Mouse (Mus musculus) lung, postnatal 0 days (tissue): ENCODE results near the gene Cript. TPM values are rescaled to one million over a fixed set of nuclear protein-coding genes. Genes with fewer than 3 reads are reported as not detected.
A peak's percentile ranks its signal among the peaks of the same experiment; 100 is the strongest.

Experiments used
- ATAC-seq: fragments of 200-750 bp; cut with Nextera tagmentation; 2 replicates; pipeline ENCODE4 v1.8.0; 2017; ENCODE audit warnings: moderate library complexity
- DNase-seq: peaks from one replicate; pipeline ENCODE4 v3.0.0-alpha.2; 2016; ENCODE audit warnings: low spot score
- H3K27ac ChIP-seq: fragments of 300-500 bp; sonication (generic); 2 replicates; pipeline ENCODE4 v1.5.1; 2014; ENCODE audit warnings: antibody characterized with exemption, mild to moderate bottlenecking, low read length, mixed read lengths
- H3K27me3 ChIP-seq: fragments of 300-500 bp; sonication (generic); replicated peaks from 2 replicates; pipeline ENCODE4 v1.6.1; 2014; ENCODE audit warnings: low read length, mixed read lengths; ENCODE audit not compliant: insufficient read depth
- H3K36me3 ChIP-seq: fragments of 300-500 bp; sonication (generic); 2 replicates; pipeline ENCODE4 v1.6.1; 2014; ENCODE audit warnings: low read length, mixed read lengths; ENCODE audit not compliant: insufficient read depth
- H3K4me1 ChIP-seq: fragments of 300-500 bp; sonication (generic); 2 replicates; pipeline ENCODE4 v1.6.1; 2014; ENCODE audit warnings: antibody characterized with exemption, low read depth, low read length, mixed read lengths; ENCODE audit not compliant: insufficient read depth
- H3K4me2 ChIP-seq: fragments of 300-500 bp; sonication (generic); replicated peaks from 2 replicates; pipeline ENCODE4 v1.6.1; 2014; ENCODE audit warnings: low read depth, mild to moderate bottlenecking, low read length, moderate library complexity, mixed read lengths
- H3K4me3 ChIP-seq: fragments of 300-500 bp; sonication (generic); 2 replicates; pipeline ENCODE4 v1.5.1; 2014; ENCODE audit warnings: low read depth, low read length
- H3K9ac ChIP-seq: fragments of 300-500 bp; sonication (generic); replicated peaks from 2 replicates; pipeline ENCODE4 v1.6.1; 2014; ENCODE audit warnings: low read depth, mild to moderate bottlenecking
- H3K9me3 ChIP-seq: fragments of 300-500 bp; sonication (generic); 2 replicates; pipeline ENCODE4 v1.6.1; 2016; ENCODE audit warnings: low read length, mixed read lengths
- CTCF ChIP-seq: IDR thresholded peaks from 2 replicates; pipeline ENCODE4 v1.5.1; 2016; ENCODE audit warnings: antibody characterized with exemption, mild to moderate bottlenecking
- EP300 ChIP-seq: IDR thresholded peaks from 2 replicates; pipeline ENCODE4 v1.6.1; 2016; ENCODE audit warnings: antibody characterized with exemption, mild to moderate bottlenecking, control low read depth
- WGBS: fragments of 180-500 bp; shearing (Covaris S2); extraction: QIAGEN DNeasy Blood & Tissue Kit; methylation state at CpG from one replicate; pipeline ENCODE4 v1.1.7; 2014; 5-methylcytosine and 5-hydroxymethylcytosine counted together
- polyA plus RNA-seq: library from polyadenylated mRNA; unstranded; fragments of >200 nt; fragmentation: Nextera tagmentation; extraction: Ambion mirVana; gene quantifications from 2 replicates; pipeline ENCODE4 v1.2.1, GENCODE M21; 2015

The Cript gene
- polyA plus RNA-seq, 1 experiment from 2014 or later = 164 TPM

DNA sequence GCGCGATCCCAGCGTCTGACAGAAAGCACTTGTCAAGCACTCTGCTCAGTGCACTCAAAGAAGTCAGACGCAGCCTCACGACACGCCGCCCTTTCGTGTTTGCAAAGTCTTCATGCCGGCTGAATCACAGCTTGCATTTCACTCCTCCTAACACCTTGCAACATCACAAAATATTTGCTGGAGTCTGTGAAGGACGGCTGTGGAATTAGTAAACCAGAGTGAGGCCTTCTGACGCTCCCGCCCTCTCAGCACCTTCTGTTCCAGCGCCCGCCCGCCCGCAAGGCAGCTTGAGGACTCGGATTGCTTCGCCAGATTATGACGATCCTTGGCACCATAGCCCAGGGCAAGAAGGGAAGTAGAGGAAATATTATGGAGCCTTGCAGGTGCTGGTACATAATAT is 16.4 kb downstream of the Cript start:
- Histone ChIP-seq H3K27ac (no peak overlapping the region), H3K27me3 (no peaks in the 10 kb centered on the region), H3K36me3 (0 out of 2 replicates have a peak, but pooled peaks cover 8% of the 10 kb centered on the region), H3K4me3 (no peak overlapping the region), H3K9me3 (no peaks in the 10 kb centered on the region), H3K9ac (no peak overlapping the region), H3K4me2 (no peak overlapping the region), H3K4me1 (0 out of 2 replicates have a peak, but pooled peaks cover 4% of the 10 kb centered on the region)
- DNase-seq (peak; percentile 93), ATAC-seq (peak; percentile 94)
- 43% methylated on average over 19 of the region's 19 CpGs for WGBS
- TF ChIP-seq CTCF (no peak), EP300 (no peak; the same call in none of the 2 replicates)

GRCm38 (mm10) chr17:87044364-87044763 is 19.0 kb downstream of the Cript start:
- 2% methylated on average over 15 of the region's 15 CpGs for WGBS
- no peaks in the 10 kb centered on the region for H3K36me3 ChIP-seq
- no peak overlapping the region for H3K27ac ChIP-seq
- no peak overlapping the region for H3K9ac ChIP-seq
- H3K4me2 ChIP-seq = no peak overlapping the region
- no peak overlapping the region for H3K4me3 ChIP-seq
- no peaks in the 10 kb centered on the region for H3K27me3 ChIP-seq
- H3K4me1 ChIP-seq = 0 out of 2 replicates have a peak, but pooled peaks cover 4% of the 10 kb centered on the region
- DNase-seq = peak; percentile 96
- H3K9me3 ChIP-seq = no peaks in the 10 kb centered on the region
- TF ChIP-seq EP300 = no peak
- peak; percentile 100 for TF ChIP-seq CTCF
- peak; percentile 73 for ATAC-seq

DNA sequence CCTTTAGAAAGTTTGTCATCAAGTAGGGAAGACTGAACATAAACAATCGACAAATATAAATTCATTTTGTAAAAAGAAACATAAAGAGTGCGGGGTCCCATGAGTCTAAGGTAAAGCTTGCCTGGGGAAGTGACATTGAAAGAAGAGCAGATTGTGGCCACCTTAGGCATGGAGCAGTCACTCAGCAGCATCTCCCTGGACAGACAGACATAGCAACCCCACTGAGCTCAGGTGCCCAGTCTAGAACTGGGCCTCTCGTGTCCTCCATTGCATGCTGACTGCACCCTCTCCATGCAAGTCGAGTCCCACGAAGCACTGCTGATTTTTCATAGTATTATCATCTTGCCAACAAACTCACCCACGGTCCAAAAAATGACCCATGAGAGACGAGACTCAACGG is 19.4 kb downstream of the Cript start:
- Histone ChIP-seq H3K4me2 (no peak overlapping the region), H3K9ac (no peak overlapping the region), H3K4me3 (no peak overlapping the region), H3K9me3 (no peaks in the 10 kb centered on the region), H3K27ac (no peak overlapping the region), H3K27me3 (no peaks in the 10 kb centered on the region), H3K36me3 (no peaks in the 10 kb centered on the region), H3K4me1 (0 out of 2 replicates have a peak, but pooled peaks cover 4% of the 10 kb centered on the region)
- ATAC-seq (no peak), DNase-seq (no peak)
- 78% methylated on average over 8 of the region's 8 CpGs for WGBS
- no peak for TF ChIP-seq CTCF
- TF ChIP-seq EP300 = no peak

DNA sequence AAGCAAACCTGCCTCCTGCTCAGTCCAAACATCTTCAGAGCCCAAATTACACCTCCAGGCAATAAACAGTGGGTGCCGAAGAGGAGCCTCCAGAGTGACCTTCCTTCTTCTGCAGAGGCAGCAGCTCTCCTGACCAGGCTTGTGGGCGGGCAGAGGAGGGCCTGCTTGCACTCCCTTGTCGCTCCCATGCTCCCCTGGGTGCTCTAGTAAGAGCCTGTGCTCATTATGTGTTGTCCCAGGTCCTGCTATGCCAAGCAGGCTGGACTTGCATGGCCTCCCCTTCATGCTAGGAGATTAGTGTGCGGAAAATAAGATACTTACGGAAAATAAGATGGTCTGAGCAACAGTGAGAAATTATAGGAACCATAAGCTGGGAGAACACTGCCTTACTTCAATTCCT is 24.3 kb downstream of the Cript start:
- WGBS = 63% methylated on average over 5 of the region's 5 CpGs
- Histone ChIP-seq H3K4me2 (no peak overlapping the region), H3K4me3 (no peak overlapping the region), H3K4me1 (no peaks in the 10 kb centered on the region), H3K36me3 (no peaks in the 10 kb centered on the region), H3K27me3 (no peaks in the 10 kb centered on the region), H3K9me3 (no peaks in the 10 kb centered on the region), H3K27ac (no peak overlapping the region), H3K9ac (no peak overlapping the region)
- DNase-seq (no peak), ATAC-seq (no peak)
- TF ChIP-seq CTCF (no peak), EP300 (no peak)

DNA sequence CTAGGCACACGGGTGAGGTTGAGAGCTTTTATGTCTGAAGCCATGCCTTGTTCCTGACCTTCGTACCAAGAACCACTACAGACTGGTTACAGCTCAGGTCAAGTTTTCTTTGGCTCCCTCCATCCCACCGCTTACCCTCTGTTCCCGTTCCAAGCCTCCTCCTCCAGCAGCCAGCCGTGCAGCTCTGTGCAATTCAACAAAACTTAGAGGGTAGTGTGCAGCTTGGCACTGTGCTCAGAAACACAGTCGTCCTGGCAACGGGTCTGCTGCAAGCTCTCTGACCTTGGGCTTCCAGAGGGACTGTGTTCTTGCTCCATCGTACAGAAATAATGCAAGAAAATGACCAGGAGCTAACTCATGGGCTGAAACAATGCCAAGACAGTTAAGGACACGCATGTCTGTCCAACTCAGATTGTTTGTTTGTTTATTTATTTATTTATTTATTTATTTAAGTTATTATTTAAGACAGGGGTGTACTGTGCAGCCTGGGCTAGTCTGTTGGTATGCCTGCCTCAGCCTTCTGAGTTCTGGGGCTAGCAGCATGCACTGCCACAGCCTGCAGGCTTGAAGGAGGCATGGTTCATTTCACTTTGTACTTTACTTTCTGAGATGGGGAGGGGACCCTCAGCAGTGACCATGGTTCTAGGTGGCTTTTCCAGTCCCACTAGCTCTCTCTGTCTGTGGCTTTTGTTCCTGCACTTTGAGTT is 25.3 kb downstream of the Cript start:
- H3K36me3 ChIP-seq = no peaks in the 10 kb centered on the region
- ATAC-seq = peak; percentile 46
- peaks cover 3% of the 10 kb centered on the region; the same call in 1 of the 2 replicates for H3K4me1 ChIP-seq
- 33% methylated on average over 9 of the region's 9 CpGs for WGBS
- H3K27ac ChIP-seq = no peak overlapping the region
- no peak overlapping the region for H3K4me3 ChIP-seq
- peak; percentile 29 for DNase-seq
- H3K9me3 ChIP-seq = no peaks in the 10 kb centered on the region
- H3K27me3 ChIP-seq = no peaks in the 10 kb centered on the region
- no peak overlapping the region for H3K9ac ChIP-seq
- TF ChIP-seq CTCF (no peak), EP300 (no peak)
- no peak overlapping the region for H3K4me2 ChIP-seq

- H3K4me3 ChIP-seq = no peak overlapping the region
- H3K27ac ChIP-seq = no peak overlapping the region
- ATAC-seq = no peak
- H3K27me3 ChIP-seq = no peaks in the 10 kb centered on the region
- H3K36me3 ChIP-seq = no peaks in the 10 kb centered on the region
- H3K4me1 ChIP-seq = peaks cover 3% of the 10 kb centered on the region; the same call in 1 of the 2 replicates
- H3K4me2 ChIP-seq = no peak overlapping the region
- 96% methylated on average over 1 of the region's 1 CpGs for WGBS
- H3K9ac ChIP-seq = no peak overlapping the region
- no peak for DNase-seq
- H3K9me3 ChIP-seq = no peaks in the 10 kb centered on the region
- TF ChIP-seq EP300 (no peak), CTCF (no peak)
Observed at GRCm38 (mm10) chr17:87051652-87052051, 26.3 kb downstream of the Cript start.
